In the genomic region with DNA sequence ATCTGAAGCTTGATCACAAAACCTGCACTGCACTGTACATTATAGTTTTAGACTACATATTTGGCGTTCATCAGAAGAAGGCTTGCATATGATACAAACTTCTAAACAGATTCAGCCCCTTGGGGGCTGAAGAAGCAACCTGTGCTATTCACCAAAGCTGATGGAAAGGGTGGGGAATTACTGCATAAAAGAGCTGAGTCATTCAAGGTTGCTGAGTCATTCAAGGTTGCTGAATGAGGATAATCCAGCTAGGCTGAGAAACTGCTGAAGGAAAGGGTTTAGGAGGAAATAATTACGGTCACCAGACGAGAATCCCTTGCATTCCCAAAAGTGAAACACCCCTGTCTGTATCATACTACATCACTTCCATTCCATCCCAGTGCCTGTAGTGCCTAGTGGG, we compare ENCODE assay signal across 17 mouse cellular contexts.
DNase-seq lines count a peak whose midpoint lies in the region.
"Had no signal": no experiment of that assay in that cellular context is flagged by ENCODE, and none has a peak within 500 bp of the region (broad histone marks: within the 10 kb centered on the region; RNA-seq: fewer than 3 reads in every experiment).

No protein-coding gene starts in this region.

- intact Hi-C loops in heart, postnatal 25 days (cut with DNase I): no loop called here

- DNase-seq in ES-CJ7 (ENCODE audit: low read depth, low spot score): peak; percentile 8
- DNase-seq in MEL-GATA-1-ER (ENCODE audit: extremely low read depth, low read depth): peak; percentile 6
- peak; percentile 13 for DNase-seq in adrenal gland, postnatal 14 days
- DNase-seq in heart, adult 9 months (ENCODE audit: low spot score in 2 of 2): no peak
- DNase-seq in heart, postnatal 25 days (ENCODE audit: low spot score): no peak
- no peak for DNase-seq in gastrocnemius, postnatal 4 days (ENCODE audit: low spot score in 2 of 2)
- DNase-seq: cerebellum, adult 8-10 months; cerebellum, postnatal 36 days; embryo, embryonic 11 days; heart, postnatal 36 days; kidney, adult 2 months; kidney, postnatal 36 days; liver, embryonic 13.5 days; lung, adult 2 months; lung, postnatal 10 days; thymus, adult 2 months; thymus, postnatal 36 days had no signal

Comparison
In these comparisons a context has a peak if more than half of its experiments do, and no peak if none do; other contexts are left out.
1. DNase-seq: peak in ES-CJ7 (single experiment), MEL-GATA-1-ER (single experiment) and adrenal gland, postnatal 14 days (single experiment); none in heart, adult 9 months (0 of 2), heart, postnatal 25 days (single experiment) and gastrocnemius, postnatal 4 days (0 of 2).